Mouse (Mus musculus) hindbrain, embryonic 12.5 days (tissue): ENCODE results near the gene Rps19bp1. TPM values are rescaled to one million over a fixed set of nuclear protein-coding genes. Genes with fewer than 3 reads are reported as not detected.

Experiments
- ATAC-seq: fragments of 200-750 bp; cut with Nextera tagmentation; 2 replicates; pipeline ENCODE4 v1.8.0; 2017; ENCODE audit warnings: moderate TSS enrichment; ENCODE audit not compliant: low FRiP score
- H3K27ac ChIP-seq: fragments of 300-500 bp; sonication (generic); 2 replicates; pipeline ENCODE4 v1.5.1; 2016; ENCODE audit warnings: mild to moderate bottlenecking
- H3K27me3 ChIP-seq: fragments of 300-500 bp; sonication (generic); 2 replicates; pipeline ENCODE4 v1.6.1; 2016; ENCODE audit warnings: mild to moderate bottlenecking
- H3K36me3 ChIP-seq: fragments of 300-500 bp; sonication (generic); 2 replicates; pipeline ENCODE4 v1.6.1; 2016; ENCODE audit warnings: mild to moderate bottlenecking
- H3K4me1 ChIP-seq: fragments of 300-500 bp; sonication (generic); 2 replicates; pipeline ENCODE4 v1.6.1; 2016
- H3K4me2 ChIP-seq: fragments of 300-500 bp; sonication (generic); replicated peaks from 2 replicates; pipeline ENCODE4 v1.6.1; 2016; ENCODE audit warnings: mild to moderate bottlenecking
- H3K4me3 ChIP-seq: fragments of 300-500 bp; sonication (generic); 2 replicates; pipeline ENCODE4 v1.5.1; 2016; ENCODE audit warnings: mild to moderate bottlenecking
- H3K9ac ChIP-seq: fragments of 300-500 bp; sonication (generic); 2 replicates; pipeline ENCODE4 v1.6.1; 2016; ENCODE audit warnings: mild to moderate bottlenecking, moderate library complexity
- H3K9me3 ChIP-seq: fragments of 300-500 bp; sonication (generic); replicated peaks from 2 replicates; pipeline ENCODE4 v1.6.1; 2016; ENCODE audit warnings: mild to moderate bottlenecking
- WGBS: fragments of 180-500 bp; shearing (Covaris S2); methylation state at CpG from one replicate; pipeline ENCODE4 v1.1.7; 2016; 5-methylcytosine and 5-hydroxymethylcytosine counted together
- polyA plus RNA-seq: library from polyadenylated mRNA; unstranded; fragments of >200 nt; fragmentation: Nextera tagmentation; extraction: Ambion mirVana; gene quantifications from 2 replicates; pipeline ENCODE4 v1.2.1, GENCODE M21; 2016

Gene Rps19bp1
- polyA plus RNA-seq, 1 experiment from 2014 or later = 59.9 TPM

DNA sequence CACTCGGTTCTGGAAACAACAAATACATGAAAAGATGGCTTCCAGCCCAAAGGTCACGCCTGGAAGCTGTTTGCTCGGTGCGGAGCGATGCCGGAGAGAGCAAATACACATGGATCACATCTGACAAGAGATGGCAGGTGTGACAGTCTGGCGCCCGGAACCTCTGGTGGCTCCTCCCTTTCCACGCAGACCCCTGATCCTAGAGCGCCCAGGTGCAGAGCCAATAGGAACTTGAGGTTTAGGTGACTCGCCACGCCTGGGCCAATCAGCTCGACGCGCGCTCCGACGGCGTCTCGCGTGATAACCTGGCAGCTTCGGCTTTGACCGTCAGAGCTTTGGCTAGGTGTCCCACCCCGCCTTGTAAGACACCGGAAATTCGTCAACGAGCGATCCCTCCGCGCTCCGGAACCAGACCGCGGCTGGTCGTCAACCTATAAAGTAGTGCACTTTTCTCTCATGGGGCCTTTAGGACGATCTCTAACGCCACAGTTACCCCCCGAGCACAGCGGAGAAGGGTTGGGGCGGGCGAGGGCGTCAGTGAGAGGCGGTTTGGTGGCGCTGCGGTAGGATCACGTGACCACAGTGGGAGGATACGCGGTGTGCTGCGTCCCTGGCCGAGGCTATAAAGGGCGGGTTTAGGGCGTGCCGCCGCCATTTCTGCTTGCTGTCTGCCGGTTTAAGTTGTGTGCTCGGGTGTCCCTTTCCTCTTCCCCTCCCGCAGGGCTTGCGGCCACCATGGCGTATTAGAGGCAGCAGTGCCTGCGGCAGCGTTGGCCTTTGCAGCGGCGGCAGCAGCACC lies 9.1 kb downstream of the Rps19bp1 start, which contains the start of gene Atf4:
Atf4 (plus strand) TSS at position 338 of the 799 bp plus-strand sequence.
- under 1% methylated on average over 61 of the region's 62 CpGs for WGBS
- H3K4me3 ChIP-seq = peak within 1 kb of the TSS; percentile 100
- H3K9ac ChIP-seq = peak within 1 kb of the TSS; percentile 100
- peak; percentile 97 for ATAC-seq
- peak within 1 kb of the TSS; percentile 99 for H3K27ac ChIP-seq
- peak within 1 kb of the TSS; percentile 92 for H3K4me2 ChIP-seq
- peaks cover 56% of the 10 kb centered on the region for H3K36me3 ChIP-seq
- H3K4me1 ChIP-seq = peaks cover 40% of the 10 kb centered on the region
- no peaks in the 10 kb centered on the region for H3K27me3 ChIP-seq
- no peaks in the 10 kb centered on the region for H3K9me3 ChIP-seq

DNA sequence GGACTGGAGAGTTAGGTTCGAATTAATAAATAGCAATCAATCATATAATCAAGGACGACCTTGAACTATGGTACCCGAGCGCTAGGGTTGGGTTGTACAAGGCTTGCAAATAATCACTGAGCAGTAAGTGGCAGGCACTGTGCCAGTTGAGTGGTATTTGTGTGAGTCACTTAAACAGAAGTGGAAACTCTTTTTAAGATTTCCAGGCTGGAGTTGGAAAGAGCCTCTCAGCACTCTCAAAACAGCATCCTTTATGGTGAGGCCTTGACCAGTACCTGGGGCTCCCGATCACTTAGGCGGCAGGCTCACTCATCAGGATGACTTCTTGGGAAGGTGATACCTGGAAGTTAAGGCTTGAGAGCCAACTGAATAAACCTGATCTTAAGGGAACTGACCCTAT lies 9.9 kb downstream of the Rps19bp1 start:
- no peak for ATAC-seq
- Histone ChIP-seq H3K9me3 (no peaks in the 10 kb centered on the region), H3K27me3 (no peaks in the 10 kb centered on the region), H3K4me1 (peaks cover 38% of the 10 kb centered on the region), H3K36me3 (peaks cover 57% of the 10 kb centered on the region), H3K4me2 (peak overlapping the region; percentile 92), H3K27ac (peak overlapping the region; percentile 99), H3K9ac (peak overlapping the region; percentile 82), H3K4me3 (peak overlapping the region; percentile 100)
- WGBS = 54% methylated on average over 6 of the region's 6 CpGs

DNA sequence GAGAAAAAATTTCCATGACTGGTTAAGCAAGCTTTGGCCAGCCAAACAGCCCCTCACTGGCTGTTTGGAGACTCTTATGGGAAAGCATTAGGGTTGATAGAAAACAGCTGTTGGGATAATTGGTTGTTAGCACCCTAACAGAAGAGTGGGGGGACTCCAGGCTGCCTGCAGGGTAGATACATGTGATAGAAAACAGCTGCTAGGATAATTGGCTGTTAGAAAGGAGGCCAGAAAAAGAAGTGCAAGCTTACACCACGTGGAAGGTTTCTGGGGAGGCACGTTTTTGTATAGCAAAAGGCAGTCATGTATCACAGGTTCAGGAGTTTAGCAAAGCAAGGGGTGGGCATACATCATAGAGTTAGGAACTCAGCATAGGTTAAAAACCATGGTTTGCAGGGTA lies 10.6 kb downstream of the Rps19bp1 start:
- H3K36me3 ChIP-seq = peaks cover 59% of the 10 kb centered on the region
- no peak overlapping the region for H3K4me3 ChIP-seq
- no peaks in the 10 kb centered on the region for H3K9me3 ChIP-seq
- H3K27ac ChIP-seq = no peak overlapping the region
- H3K27me3 ChIP-seq = no peaks in the 10 kb centered on the region
- H3K4me2 ChIP-seq = no peak overlapping the region
- ATAC-seq = no peak
- 31% methylated on average over 2 of the region's 2 CpGs for WGBS
- peaks cover 35% of the 10 kb centered on the region for H3K4me1 ChIP-seq
- H3K9ac ChIP-seq = 0 out of 2 replicates have a peak overlapping the region, but pooled peaks have one; percentile 23

DNA sequence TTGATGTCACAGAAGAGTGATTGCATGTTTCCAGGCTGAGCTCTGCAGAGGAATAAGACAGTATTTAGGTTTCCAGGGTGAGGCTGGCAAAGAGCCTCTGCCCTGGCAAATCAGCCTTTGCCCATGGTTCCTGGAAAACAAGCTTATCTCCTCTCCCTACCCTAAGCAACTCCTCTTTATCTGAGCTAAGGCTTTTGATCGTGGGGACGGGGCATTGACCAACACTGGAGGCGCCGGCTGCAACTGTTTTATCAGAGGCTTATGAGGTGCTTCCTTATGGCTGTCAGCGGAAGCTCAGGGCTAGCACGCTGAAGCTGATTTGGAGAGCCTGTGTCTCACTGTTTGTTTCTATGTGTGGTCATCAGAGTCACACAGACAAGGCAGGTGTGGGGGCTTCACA lies 13.5 kb downstream of the Rps19bp1 start:
- Histone ChIP-seq H3K9ac (no peak overlapping the region), H3K4me3 (no peak overlapping the region), H3K4me2 (no peak overlapping the region), H3K27me3 (no peaks in the 10 kb centered on the region), H3K36me3 (peaks cover 65% of the 10 kb centered on the region), H3K27ac (no peak overlapping the region), H3K9me3 (no peaks in the 10 kb centered on the region), H3K4me1 (peaks cover 14% of the 10 kb centered on the region)
- ATAC-seq = no peak
- 97% methylated on average over 6 of the region's 6 CpGs for WGBS

DNA sequence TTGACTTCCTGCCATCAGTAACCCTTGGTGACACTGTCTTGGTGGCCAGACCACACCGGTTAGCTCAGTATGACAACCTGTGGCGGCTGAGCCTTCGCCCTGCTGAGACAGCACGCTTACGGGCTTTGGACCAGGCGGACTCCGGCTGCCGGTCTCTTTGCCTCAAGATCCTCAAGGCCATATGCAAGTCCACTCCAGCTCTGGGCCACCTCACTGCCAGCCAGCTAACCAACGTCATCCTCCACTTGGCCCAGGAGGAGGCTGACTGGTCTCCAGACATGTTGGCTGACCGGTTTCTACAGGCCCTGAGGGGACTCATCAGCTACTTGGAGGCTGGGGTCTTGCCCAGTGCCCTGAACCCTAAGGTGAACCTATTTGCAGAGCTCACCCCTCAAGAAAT lies 14.4 kb downstream of the Rps19bp1 start:
- no peak overlapping the region for H3K4me3 ChIP-seq
- peaks cover 72% of the 10 kb centered on the region for H3K36me3 ChIP-seq
- H3K27me3 ChIP-seq = no peaks in the 10 kb centered on the region
- H3K9ac ChIP-seq = no peak overlapping the region
- no peak for ATAC-seq
- H3K4me1 ChIP-seq = peaks cover 14% of the 10 kb centered on the region
- no peak overlapping the region for H3K4me2 ChIP-seq
- no peak overlapping the region for H3K27ac ChIP-seq
- no peaks in the 10 kb centered on the region for H3K9me3 ChIP-seq
- WGBS = 96% methylated on average over 10 of the region's 10 CpGs

DNA sequence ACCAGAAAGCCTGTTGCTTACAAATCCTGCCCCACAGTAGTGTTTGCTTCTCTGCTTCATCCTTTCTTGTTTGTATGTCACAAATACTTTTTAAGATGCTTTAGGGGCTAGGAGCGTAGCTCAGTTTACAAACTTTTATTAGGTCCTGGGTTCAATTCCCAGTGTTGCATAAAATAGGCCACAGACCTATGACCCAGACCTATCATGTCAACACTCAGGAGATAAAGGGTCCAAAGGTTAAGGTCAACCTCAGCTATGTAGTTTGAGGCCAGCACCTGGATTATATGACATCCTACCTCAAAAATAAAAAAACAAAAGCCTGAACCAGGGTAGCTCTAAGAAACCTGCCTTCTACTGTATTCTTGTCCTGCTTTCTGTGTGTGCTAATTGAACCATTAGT lies 15.5 kb downstream of the Rps19bp1 start:
- no peak for ATAC-seq
- Histone ChIP-seq H3K9me3 (no peaks in the 10 kb centered on the region), H3K27ac (no peak overlapping the region), H3K4me1 (peaks cover 3% of the 10 kb centered on the region; the same call in 1 of the 2 replicates), H3K4me2 (no peak overlapping the region), H3K9ac (no peak overlapping the region), H3K27me3 (no peaks in the 10 kb centered on the region), H3K36me3 (peaks cover 78% of the 10 kb centered on the region), H3K4me3 (no peak overlapping the region)
- WGBS = 100% methylated on average over 1 of the region's 1 CpGs

DNA sequence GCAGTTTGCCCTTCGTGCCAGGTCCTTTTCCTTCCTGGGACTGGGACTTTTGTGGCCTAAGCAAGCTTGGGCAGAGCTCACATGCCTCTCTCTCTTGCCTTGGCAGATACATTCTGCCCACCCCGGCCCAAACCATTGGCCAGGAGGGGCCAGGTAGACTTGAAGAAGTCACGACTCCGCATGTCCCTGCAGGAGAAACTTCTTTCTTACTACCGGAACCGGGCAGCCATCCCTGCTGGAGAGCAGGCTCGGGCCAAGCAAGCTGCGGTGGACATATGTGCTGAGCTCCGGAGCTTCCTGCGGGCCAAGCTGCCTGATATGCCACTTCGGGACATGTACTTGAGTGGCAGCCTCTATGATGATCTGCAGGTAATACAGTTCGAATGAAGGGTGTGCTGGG lies 16.0 kb downstream of the Rps19bp1 start:
- ATAC-seq = no peak
- no peaks in the 10 kb centered on the region for H3K4me1 ChIP-seq
- 96% methylated on average over 12 of the region's 12 CpGs for WGBS
- no peaks in the 10 kb centered on the region for H3K27me3 ChIP-seq
- no peak overlapping the region for H3K9ac ChIP-seq
- H3K27ac ChIP-seq = no peak overlapping the region
- no peak overlapping the region for H3K4me3 ChIP-seq
- peaks cover 81% of the 10 kb centered on the region for H3K36me3 ChIP-seq
- H3K4me2 ChIP-seq = no peak overlapping the region
- no peaks in the 10 kb centered on the region for H3K9me3 ChIP-seq

DNA sequence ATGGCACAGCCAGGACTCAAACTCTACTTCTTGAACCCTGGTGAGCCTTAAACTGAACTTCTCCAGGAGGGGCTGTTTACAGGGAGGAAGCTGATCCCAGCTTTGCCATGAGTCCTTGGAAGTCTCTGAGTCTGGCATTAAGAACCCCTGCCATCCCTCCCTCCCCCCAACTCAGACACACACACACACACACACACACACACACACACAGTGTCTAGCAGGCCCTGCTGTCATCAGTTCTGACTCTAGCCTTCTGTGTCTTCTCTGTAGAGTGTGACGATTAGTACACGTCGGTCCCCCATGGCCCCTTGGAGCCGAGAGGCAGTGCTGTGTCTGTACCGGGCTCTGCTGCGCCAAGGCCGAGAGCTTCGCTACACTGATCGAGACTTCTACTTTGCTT lies 28.6 kb downstream of the Rps19bp1 start, which contains the start of gene AC140267.1:
AC140267.1 (plus strand) TSS at position 301 of the 400 bp plus-strand sequence.
- Histone ChIP-seq H3K9me3 (no peaks in the 10 kb centered on the region), H3K4me2 (peak within 1 kb of the TSS; percentile 92), H3K9ac (peak within 1 kb of the TSS; percentile 88), H3K36me3 (peaks cover 40% of the 10 kb centered on the region), H3K27ac (0 out of 2 replicates have a peak within 1 kb of the TSS, but pooled peaks have one; percentile 76), H3K27me3 (no peaks in the 10 kb centered on the region), H3K4me1 (peaks cover 10% of the 10 kb centered on the region), H3K4me3 (peak within 1 kb of the TSS; percentile 89)
- ATAC-seq = no peak
- WGBS = 92% methylated on average over 9 of the region's 9 CpGs

DNA sequence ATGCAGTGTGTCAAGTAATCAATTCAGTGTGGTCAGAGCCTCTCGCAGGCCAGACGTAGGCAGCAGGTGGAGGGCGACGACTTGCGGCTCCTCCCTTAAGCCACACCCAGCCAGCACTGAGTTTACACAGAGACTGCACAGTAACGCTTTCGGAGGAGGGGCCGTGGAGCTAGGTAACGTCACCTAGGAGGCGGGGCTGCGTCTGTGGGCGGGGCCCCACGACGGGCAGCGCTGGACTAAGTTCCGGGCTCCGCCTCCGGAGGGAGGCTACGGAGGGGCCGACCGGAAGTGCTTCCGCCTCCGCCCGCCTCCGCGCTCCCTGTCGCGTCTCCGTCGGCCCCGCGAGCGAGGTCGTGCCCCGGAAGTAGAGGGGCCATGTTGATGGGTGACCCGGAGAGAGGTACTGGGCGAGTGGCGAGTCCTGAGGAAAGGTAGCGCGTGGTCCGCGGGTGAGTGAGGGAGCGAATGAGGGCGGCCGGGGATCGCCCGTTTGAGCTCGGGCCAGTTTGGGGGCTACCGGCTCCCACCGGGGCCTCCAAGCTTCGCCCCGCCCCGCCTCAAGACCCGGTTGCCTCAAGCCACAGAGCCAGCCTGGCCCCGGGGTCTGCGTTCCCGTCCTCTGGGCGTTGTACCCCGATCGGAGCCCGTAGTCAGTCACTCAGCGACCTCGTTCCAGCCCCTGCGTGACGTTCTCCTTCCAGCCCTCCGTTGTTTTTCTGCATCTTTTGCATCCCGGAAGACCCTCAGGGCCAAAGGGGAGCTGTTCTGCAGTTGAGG lies 30.2 kb downstream of the Rps19bp1 start, which contains the start of gene Mief1:
Mief1 (plus strand) TSS at position 286 of the 777 bp plus-strand sequence.
- WGBS = under 1% methylated on average over 67 of the region's 67 CpGs
- peak within 1 kb of the TSS; percentile 92 for H3K4me2 ChIP-seq
- ATAC-seq = peak; percentile 98

DNA sequence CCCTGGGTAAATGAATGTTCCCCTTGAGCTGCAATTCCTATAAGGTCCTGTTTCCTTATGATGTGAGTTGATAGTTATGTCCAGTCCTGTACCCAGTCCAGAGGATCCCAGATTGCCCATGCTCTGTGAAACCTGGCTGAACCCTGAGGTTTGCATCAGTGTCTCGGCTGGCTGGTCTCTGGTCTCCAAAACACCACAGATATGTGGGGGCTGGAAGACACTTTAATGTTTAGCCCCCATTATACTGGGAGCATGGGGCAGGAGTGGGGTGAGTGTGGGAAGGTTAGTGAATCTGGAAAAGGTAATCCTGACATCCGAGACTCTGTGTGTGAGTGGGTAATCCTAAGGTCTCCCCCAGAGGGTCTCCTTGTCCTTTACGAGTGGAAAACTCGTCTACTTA lies 31.1 kb downstream of the Rps19bp1 start:
- H3K4me2 ChIP-seq = peak overlapping the region; percentile 92; the same call in 1 of the 2 replicates
- H3K9ac ChIP-seq = 0 out of 2 replicates have a peak overlapping the region, but pooled peaks have one; percentile 88
- peaks cover 12% of the 10 kb centered on the region for H3K4me1 ChIP-seq
- H3K36me3 ChIP-seq = peaks cover 22% of the 10 kb centered on the region
- H3K9me3 ChIP-seq = no peaks in the 10 kb centered on the region
- ATAC-seq = 0 out of 2 replicates have a peak, but pooled peaks have one; percentile 16
- WGBS = 66% methylated on average over 4 of the region's 4 CpGs
- H3K4me3 ChIP-seq = 0 out of 2 replicates have a peak overlapping the region, but pooled peaks have one; percentile 89
- no peaks in the 10 kb centered on the region for H3K27me3 ChIP-seq
- H3K27ac ChIP-seq = peak overlapping the region; percentile 76

More for the DNA sequence above, 30.2 kb downstream of the Rps19bp1 start, which contains the start of gene Mief1:
- Histone ChIP-seq H3K36me3 (peaks cover 31% of the 10 kb centered on the region), H3K27ac (peak within 1 kb of the TSS; percentile 76), H3K9ac (peak within 1 kb of the TSS; percentile 88), H3K27me3 (no peaks in the 10 kb centered on the region), H3K9me3 (no peaks in the 10 kb centered on the region), H3K4me1 (peaks cover 10% of the 10 kb centered on the region), H3K4me3 (peak within 1 kb of the TSS; percentile 89)

DNA sequence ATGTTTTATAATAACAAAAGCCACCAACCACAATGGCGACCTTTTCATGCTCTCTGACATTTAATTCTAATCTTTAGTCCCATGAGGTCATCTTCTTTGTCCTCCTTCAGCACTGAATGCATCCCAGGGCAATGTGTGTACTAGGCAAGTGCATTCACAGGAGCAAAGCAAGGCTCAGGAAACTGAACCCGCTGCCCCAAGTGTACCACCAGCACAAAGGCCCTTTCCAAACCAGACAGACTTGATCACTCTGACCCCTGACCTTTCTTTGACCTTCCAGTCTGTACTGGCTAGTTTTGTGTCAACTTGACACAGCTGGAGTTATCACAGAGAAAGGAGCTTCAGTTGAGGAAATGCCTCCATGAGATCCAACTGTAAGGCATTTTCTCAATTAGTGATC lies 31.8 kb downstream of the Rps19bp1 start:
- Histone ChIP-seq H3K9me3 (no peaks in the 10 kb centered on the region), H3K27ac (no peak overlapping the region), H3K4me3 (no peak overlapping the region), H3K36me3 (peaks cover 18% of the 10 kb centered on the region), H3K9ac (no peak overlapping the region), H3K27me3 (no peaks in the 10 kb centered on the region), H3K4me2 (no peak overlapping the region), H3K4me1 (peaks cover 12% of the 10 kb centered on the region)
- ATAC-seq = no peak
- 29% methylated on average over 2 of the region's 2 CpGs for WGBS
